Mouse (Mus musculus) brain, embryonic 14.5 days (tissue): Measurements from ENCODE around the gene Ogfr.

Experiments used
- CTCF ChIP-seq: fragments of 200-500 bp; IDR thresholded peaks from 2 replicates; pipeline ENCODE4 v1.5.1; 2012; ENCODE audit warnings: inconsistent platforms, mild to moderate bottlenecking, moderate library complexity, borderline replicate concordance; ENCODE audit not compliant: insufficient read depth, insufficient read length; ENCODE audit errors: extremely low read depth
- POLR2A ChIP-seq: fragments of 200-500 bp; IDR thresholded peaks from 2 replicates; pipeline ENCODE4 v1.6.1; 2012; ENCODE audit warnings: mild to moderate bottlenecking, inconsistent platforms, borderline replicate concordance; ENCODE audit not compliant: poor library complexity, insufficient read depth, insufficient read length, severe bottlenecking; ENCODE audit errors: extremely low read depth

- TF ChIP-seq POLR2A = no peak
- no peak for TF ChIP-seq CTCF
Observed at GRCm38 (mm10) chr2:180563296-180563695, 25.7 kb upstream of the Ogfr start.
